ENCODE assay signal across 8 mouse cellular contexts in genomic region chr8:34484551-34485335, GRCm38 (mm10).
A peak's percentile ranks its signal among the peaks of the same experiment; 100 is the strongest.
DNase-seq lines count a peak whose midpoint lies in the region; ATAC-seq lines count a peak whose summit lies in the region.

No protein-coding gene starts in this region.

- no peaks in the 10 kb centered on the region for H3K9me3 ChIP-seq in liver, embryonic 11.5 days (ENCODE audit: control insufficient read depth, low read length)

- H3K4me2 ChIP-seq in liver, embryonic 11.5 days = no peak overlapping the region

- 61% methylated on average over 6 of the region's 6 CpGs for WGBS in liver, embryonic 11.5 days

- H3K36me3 ChIP-seq in liver, embryonic 11.5 days (ENCODE audit: control insufficient read depth, insufficient read depth, low read length) = no peaks in the 10 kb centered on the region

- H3K4me1 ChIP-seq in liver, embryonic 11.5 days (replicated peaks; ENCODE audit: control insufficient read depth, insufficient read depth, low read length) = no peaks in the 10 kb centered on the region

- no peak overlapping the region for H3K27ac ChIP-seq in liver, embryonic 11.5 days (ENCODE audit: low read depth, low read length)

- intact Hi-C loops in heart, postnatal 36 days (cut with DNase I) = loop anchor here (1.0 to 5.0 kb wide), 3 partner anchors 267 to 332 kb away; no protein-coding TSS in a partner anchor

- ATAC-seq in liver, embryonic 11.5 days (replicated peaks; ENCODE audit: low FRiP score) = no peak
- ATAC-seq in megakaryocyte-erythroid progenitor cell, adult 5-6 weeks (replicated peaks; ENCODE audit: low FRiP score, low TSS enrichment, poor library complexity, severe bottlenecking) = 0 out of 2 replicates have a peak, but pooled peaks have one; percentile 41

- DNase-seq in liver (peak; percentile 16), MN1 (ENCODE audit: low spot score) (peak; percentile 83)
- DNase-seq in liver, embryonic 11.5 days (ENCODE audit: low spot score) = no peak
- DNase-seq in cerebellum, adult 9-11 months = peak; percentile 42
- DNase-seq in heart, postnatal 36 days = peak; percentile 29 to 56
- DNase-seq in layer of hippocampus, adult 18-20 months (ENCODE audit: low spot score in 2 of 2) = peak; percentile 22 to 88
- DNase-seq in thymus, postnatal 14 days = peak; percentile 81

- H3K4me3 ChIP-seq in liver, embryonic 11.5 days (ENCODE audit: low read depth, low read length) = no peak overlapping the region

- H3K9ac ChIP-seq in liver, embryonic 11.5 days (ENCODE audit: low read depth, low read length) = no peak overlapping the region

- no peaks in the 10 kb centered on the region for H3K27me3 ChIP-seq in liver, embryonic 11.5 days (replicated peaks; ENCODE audit: control insufficient read depth, insufficient read depth, low read length)
